Mouse (Mus musculus): ENCODE results near the gene Mnat1.

GRCm38 (mm10) chr12:73307750-73308149 lies 184.2 kb downstream of the Mnat1 start:
- TF ChIP-seq CTCF (IDR thresholded peaks at IDR 0.05; ENCODE audit: control insufficient read depth, insufficient read depth, low read length), result no peak
- TF ChIP-seq POLR2A (IDR thresholded peaks at IDR 0.05; ENCODE audit: borderline replicate concordance, control insufficient read depth, low read depth, low read length), result no peak

All from bone marrow, adult 2 months (tissue).